Mouse (Mus musculus) midbrain, embryonic 12.5 days (tissue): ENCODE measurements around the gene Trim9. TPM values are rescaled to one million over a fixed set of nuclear protein-coding genes. Genes with fewer than 3 reads are reported as not detected.

ENCODE experiments used
- ATAC-seq: fragments of 200-750 bp; cut with Nextera tagmentation; 2 replicates; pipeline ENCODE4 v1.8.0; 2017; ENCODE audit warnings: low read depth, moderate TSS enrichment, moderate library complexity; ENCODE audit not compliant: low FRiP score
- H3K27ac ChIP-seq: fragments of 300-500 bp; sonication (generic); replicated peaks from 2 replicates; pipeline ENCODE4 v1.5.1; 2016; ENCODE audit warnings: mild to moderate bottlenecking
- H3K27me3 ChIP-seq: fragments of 300-500 bp; sonication (generic); 2 replicates; pipeline ENCODE4 v1.6.1; 2016; ENCODE audit warnings: mild to moderate bottlenecking
- H3K36me3 ChIP-seq: fragments of 300-500 bp; sonication (generic); 2 replicates; pipeline ENCODE4 v1.6.1; 2016
- H3K4me1 ChIP-seq: fragments of 300-500 bp; sonication (generic); 2 replicates; pipeline ENCODE4 v1.6.1; 2016
- H3K4me2 ChIP-seq: fragments of 300-500 bp; sonication (generic); replicated peaks from 2 replicates; pipeline ENCODE4 v1.6.1; 2016; ENCODE audit warnings: mild to moderate bottlenecking, moderate library complexity
- H3K4me3 ChIP-seq: fragments of 300-500 bp; sonication (generic); 2 replicates; pipeline ENCODE4 v1.5.1; 2016; ENCODE audit warnings: mild to moderate bottlenecking
- H3K9ac ChIP-seq: fragments of 300-500 bp; sonication (generic); replicated peaks from 2 replicates; pipeline ENCODE4 v1.6.1; 2016; ENCODE audit warnings: mild to moderate bottlenecking, moderate library complexity
- H3K9me3 ChIP-seq: fragments of 300-500 bp; sonication (generic); 2 replicates; pipeline ENCODE4 v1.6.1; 2016; ENCODE audit warnings: mild to moderate bottlenecking
- WGBS: fragments of 180-500 bp; shearing (Covaris S2); methylation state at CpG from one replicate; pipeline ENCODE4 v1.1.7; 2016; 5-methylcytosine and 5-hydroxymethylcytosine counted together
- polyA plus RNA-seq: library from polyadenylated mRNA; unstranded; fragments of >200 nt; fragmentation: Nextera tagmentation; extraction: Ambion mirVana; gene quantifications from 2 replicates; pipeline ENCODE4 v1.2.1, GENCODE M21; 2016

Trim9 gene
- polyA plus RNA-seq, result 40.9 and 41.3 TPM in 2 replicates

DNA sequence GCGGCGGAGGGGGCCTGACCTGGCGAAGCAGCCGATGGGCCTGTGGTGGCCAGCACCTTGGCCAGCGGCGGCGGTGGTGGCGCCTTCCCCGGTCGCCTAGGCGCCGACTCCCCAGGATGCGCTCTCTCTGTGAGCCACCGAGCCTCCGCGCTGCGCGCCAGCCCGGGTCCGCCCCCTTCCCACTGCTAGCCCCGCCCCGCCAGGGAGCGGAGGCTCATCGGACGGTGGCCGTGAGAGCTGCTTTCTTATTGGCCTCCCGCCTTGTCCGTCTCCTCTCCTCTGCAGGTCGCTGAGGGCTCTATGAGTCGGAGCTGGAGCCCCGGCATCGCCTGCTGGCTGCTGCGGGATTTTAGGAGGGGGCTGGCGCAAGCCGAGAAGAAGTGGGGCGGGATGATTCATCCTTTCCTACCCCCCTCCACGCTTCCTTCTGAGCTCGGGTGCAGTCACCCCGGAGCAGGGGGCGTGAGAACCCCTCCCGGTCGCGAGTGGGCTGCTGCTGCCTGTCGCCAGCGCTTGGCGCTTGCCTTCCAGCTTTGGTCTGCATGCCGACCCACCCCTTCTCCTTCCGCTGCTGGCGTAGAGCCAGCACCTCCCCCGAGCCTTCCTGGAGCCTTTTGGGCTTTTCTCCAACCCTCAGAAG is at the start of gene Trim9:
Gene Trim9, minus strand, starts transcription at position 413 of the 640 bp plus-strand sequence.
- peak; percentile 98 for ATAC-seq
- H3K36me3 ChIP-seq, result no peaks in the 10 kb centered on the region
- under 1% methylated on average over 45 of the region's 50 CpGs for WGBS
- H3K4me3 ChIP-seq, result peak within 1 kb of the TSS; percentile 70
- H3K9ac ChIP-seq, result peak within 1 kb of the TSS; percentile 83
- H3K4me2 ChIP-seq, result peak within 1 kb of the TSS; percentile 91
- H3K27me3 ChIP-seq, result no peaks in the 10 kb centered on the region
- peak within 1 kb of the TSS; percentile 95 for H3K27ac ChIP-seq
- peaks cover 30% of the 10 kb centered on the region for H3K4me1 ChIP-seq
- no peaks in the 10 kb centered on the region for H3K9me3 ChIP-seq

- Histone ChIP-seq H3K4me2 (no peak overlapping the region), H3K9me3 (no peaks in the 10 kb centered on the region), H3K4me1 (no peaks in the 10 kb centered on the region), H3K27me3 (no peaks in the 10 kb centered on the region), H3K4me3 (no peak overlapping the region), H3K9ac (no peak overlapping the region), H3K36me3 (no peaks in the 10 kb centered on the region), H3K27ac (no peak overlapping the region)
- WGBS, result 83% methylated on average over 3 of the region's 3 CpGs
- ATAC-seq, result no peak
Observed at GRCm38 (mm10) chr12:70395061-70395460, 47.6 kb upstream of the Trim9 start.

- H3K4me1 ChIP-seq, result no peaks in the 10 kb centered on the region
- H3K36me3 ChIP-seq, result no peaks in the 10 kb centered on the region
- H3K27ac ChIP-seq, result no peak overlapping the region
- H3K4me3 ChIP-seq, result no peak overlapping the region
- H3K9ac ChIP-seq, result no peak overlapping the region
- no peaks in the 10 kb centered on the region for H3K9me3 ChIP-seq
- no peaks in the 10 kb centered on the region for H3K27me3 ChIP-seq
- H3K4me2 ChIP-seq, result no peak overlapping the region
- WGBS, result 89% methylated on average over 3 of the region's 3 CpGs
- no peak for ATAC-seq
Observed at GRCm38 (mm10) chr12:70391236-70391635, 43.8 kb upstream of the Trim9 start.

- no peak for ATAC-seq
- Histone ChIP-seq H3K4me1 (no peaks in the 10 kb centered on the region), H3K9me3 (no peaks in the 10 kb centered on the region), H3K9ac (no peak overlapping the region), H3K4me2 (no peak overlapping the region), H3K27me3 (no peaks in the 10 kb centered on the region), H3K27ac (no peak overlapping the region), H3K36me3 (no peaks in the 10 kb centered on the region), H3K4me3 (no peak overlapping the region)
- 88% methylated on average over 10 of the region's 10 CpGs for WGBS
Observed at GRCm38 (mm10) chr12:70374976-70375375, 27.6 kb upstream of the Trim9 start.

GRCm38 (mm10) chr12:70372874-70373273 is 25.5 kb upstream of the Trim9 start:
- 84% methylated on average over 5 of the region's 5 CpGs for WGBS
- Histone ChIP-seq H3K27me3 (no peaks in the 10 kb centered on the region), H3K4me2 (no peak overlapping the region), H3K9ac (no peak overlapping the region), H3K9me3 (no peaks in the 10 kb centered on the region), H3K4me1 (peaks cover 1% of the 10 kb centered on the region), H3K4me3 (no peak overlapping the region), H3K36me3 (no peaks in the 10 kb centered on the region), H3K27ac (no peak overlapping the region)
- no peak for ATAC-seq

- Histone ChIP-seq H3K4me1 (peaks cover 14% of the 10 kb centered on the region), H3K9me3 (no peaks in the 10 kb centered on the region), H3K4me2 (no peak overlapping the region), H3K4me3 (no peak overlapping the region), H3K27me3 (no peaks in the 10 kb centered on the region), H3K27ac (no peak overlapping the region), H3K9ac (no peak overlapping the region), H3K36me3 (no peaks in the 10 kb centered on the region)
- WGBS, result 89% methylated on average over 12 of the region's 12 CpGs
- no peak for ATAC-seq
Observed at GRCm38 (mm10) chr12:70369348-70369747, 21.9 kb upstream of the Trim9 start.

GRCm38 (mm10) chr12:70368820-70369219 is 21.4 kb upstream of the Trim9 start:
- WGBS, result 76% methylated on average over 9 of the region's 9 CpGs
- peak overlapping the region; percentile 60 for H3K27ac ChIP-seq

DNA sequence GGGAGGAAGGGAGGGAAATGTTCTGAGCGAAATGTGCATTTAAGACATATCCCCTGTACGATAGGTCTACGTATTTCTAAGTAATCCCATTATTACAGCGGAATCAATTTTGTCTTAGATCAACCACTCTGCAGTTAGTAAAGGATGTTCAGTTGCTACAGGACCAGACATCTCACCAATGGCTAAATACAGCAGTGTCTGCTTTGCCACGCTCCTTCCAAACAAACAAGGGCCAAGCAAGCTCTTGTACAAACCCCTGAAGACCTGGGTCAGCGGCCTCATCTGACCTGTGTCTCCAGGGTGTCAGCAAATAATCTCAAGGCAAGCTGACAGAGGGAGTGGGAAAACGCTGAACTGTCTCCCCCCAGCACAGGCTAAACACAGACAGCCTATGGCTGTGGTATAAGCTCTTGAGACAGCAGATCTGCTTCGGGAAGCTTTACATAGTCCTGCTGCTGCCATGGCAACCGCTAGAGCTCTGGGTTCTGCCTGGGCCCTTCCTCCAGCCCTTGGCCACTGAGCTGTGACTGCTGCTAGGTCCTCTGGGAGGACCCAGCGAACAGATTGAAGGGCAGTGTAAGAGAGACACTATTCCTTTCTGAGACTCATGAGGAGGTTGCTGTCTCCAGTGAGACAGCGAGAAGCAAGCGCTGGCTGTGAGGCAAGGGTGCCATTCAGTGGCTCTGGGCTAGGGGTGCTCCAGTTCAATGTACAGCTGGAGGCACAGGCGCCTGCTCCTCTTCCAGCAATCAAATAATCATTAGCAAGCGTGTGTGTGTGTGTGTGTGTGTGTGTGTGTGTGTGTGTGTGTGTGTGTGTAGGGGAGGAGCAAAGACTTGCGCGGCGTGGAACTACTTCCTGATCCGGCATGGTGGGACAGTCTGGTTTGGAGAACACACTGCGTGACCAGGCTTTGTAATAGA is 20.2 kb upstream of the Trim9 start:
- WGBS, result 8% methylated on average over 19 of the region's 19 CpGs
- no peaks in the 10 kb centered on the region for H3K36me3 ChIP-seq
- H3K4me1 ChIP-seq, result peaks cover 20% of the 10 kb centered on the region
- H3K9ac ChIP-seq, result peak overlapping the region; percentile 37; the same call in 1 of the 2 replicates
- peak overlapping the region; percentile 98 for H3K27ac ChIP-seq
- peak overlapping the region; percentile 57 for H3K4me2 ChIP-seq
- no peaks in the 10 kb centered on the region for H3K9me3 ChIP-seq
- peak overlapping the region; percentile 31 for H3K4me3 ChIP-seq
- ATAC-seq, result peak; percentile 98
- no peaks in the 10 kb centered on the region for H3K27me3 ChIP-seq

More at GRCm38 (mm10) chr12:70368820-70369219, 21.4 kb upstream of the Trim9 start:
- Histone ChIP-seq H3K9ac (no peak overlapping the region), H3K27me3 (no peaks in the 10 kb centered on the region), H3K4me3 (no peak overlapping the region), H3K4me1 (peaks cover 14% of the 10 kb centered on the region), H3K9me3 (no peaks in the 10 kb centered on the region), H3K36me3 (no peaks in the 10 kb centered on the region), H3K4me2 (no peak overlapping the region)
- ATAC-seq, result no peak

DNA sequence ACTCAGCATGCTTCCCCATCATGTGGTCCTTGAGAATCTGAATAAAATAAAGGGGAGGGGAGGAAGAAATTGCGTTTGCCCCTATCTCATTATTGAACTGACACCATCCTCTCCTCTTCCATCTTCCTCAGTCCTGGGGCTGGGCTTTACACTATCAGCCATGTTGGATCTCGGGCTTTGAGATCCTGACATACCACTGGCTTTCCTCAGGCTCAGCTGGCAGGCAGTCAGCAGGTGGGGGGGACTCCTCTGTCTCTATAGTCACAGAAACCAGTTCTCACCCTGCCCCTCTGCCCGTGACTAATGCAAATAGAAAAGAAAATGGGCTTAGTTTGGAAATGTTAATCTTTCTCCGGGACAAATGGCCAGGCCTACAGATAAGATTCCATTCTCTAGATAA is 15.6 kb upstream of the Trim9 start:
- Histone ChIP-seq H3K9ac (no peak overlapping the region), H3K4me3 (no peak overlapping the region), H3K4me2 (no peak overlapping the region), H3K27ac (no peak overlapping the region; the same call in 1 of the 2 replicates), H3K27me3 (no peaks in the 10 kb centered on the region), H3K36me3 (no peaks in the 10 kb centered on the region), H3K9me3 (no peaks in the 10 kb centered on the region), H3K4me1 (peaks cover 26% of the 10 kb centered on the region)
- ATAC-seq, result peak; percentile 17; the same call in 1 of the 2 replicates
- WGBS, result 10% methylated on average over 4 of the region's 4 CpGs

DNA sequence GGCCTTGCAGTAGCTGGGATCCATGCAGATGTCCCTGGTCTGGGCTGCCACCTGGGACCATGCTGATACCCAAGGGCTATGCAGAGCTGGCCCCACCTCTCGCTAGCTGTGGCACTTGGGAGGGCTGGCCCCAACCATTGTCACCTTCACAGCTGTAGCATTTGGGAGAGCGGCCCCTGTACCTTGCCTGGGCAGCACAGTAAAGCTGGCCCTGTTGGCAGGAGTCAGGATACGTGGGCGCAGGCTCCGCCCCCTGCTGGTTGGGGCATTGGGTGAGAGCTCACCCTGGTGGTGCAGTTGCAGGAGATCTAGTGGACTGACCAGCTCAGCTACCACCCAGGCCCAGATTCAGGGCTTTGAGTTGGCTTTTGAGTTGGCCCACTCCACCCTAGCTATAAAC is 12.9 kb upstream of the Trim9 start:
- H3K4me2 ChIP-seq, result no peak overlapping the region
- no peaks in the 10 kb centered on the region for H3K36me3 ChIP-seq
- H3K27ac ChIP-seq, result no peak overlapping the region
- no peak for ATAC-seq
- no peak overlapping the region for H3K9ac ChIP-seq
- H3K4me3 ChIP-seq, result no peak overlapping the region
- H3K9me3 ChIP-seq, result no peaks in the 10 kb centered on the region
- peaks cover 11% of the 10 kb centered on the region for H3K4me1 ChIP-seq
- 84% methylated on average over 5 of the region's 5 CpGs for WGBS
- H3K27me3 ChIP-seq, result no peaks in the 10 kb centered on the region

GRCm38 (mm10) chr12:70359443-70359842 is 12.0 kb upstream of the Trim9 start:
- Histone ChIP-seq H3K4me2 (no peak overlapping the region), H3K27me3 (no peaks in the 10 kb centered on the region), H3K36me3 (no peaks in the 10 kb centered on the region), H3K27ac (no peak overlapping the region), H3K9me3 (no peaks in the 10 kb centered on the region), H3K9ac (no peak overlapping the region), H3K4me1 (peaks cover 16% of the 10 kb centered on the region), H3K4me3 (no peak overlapping the region)
- WGBS, result 80% methylated on average over 13 of the region's 13 CpGs
- ATAC-seq, result no peak

DNA sequence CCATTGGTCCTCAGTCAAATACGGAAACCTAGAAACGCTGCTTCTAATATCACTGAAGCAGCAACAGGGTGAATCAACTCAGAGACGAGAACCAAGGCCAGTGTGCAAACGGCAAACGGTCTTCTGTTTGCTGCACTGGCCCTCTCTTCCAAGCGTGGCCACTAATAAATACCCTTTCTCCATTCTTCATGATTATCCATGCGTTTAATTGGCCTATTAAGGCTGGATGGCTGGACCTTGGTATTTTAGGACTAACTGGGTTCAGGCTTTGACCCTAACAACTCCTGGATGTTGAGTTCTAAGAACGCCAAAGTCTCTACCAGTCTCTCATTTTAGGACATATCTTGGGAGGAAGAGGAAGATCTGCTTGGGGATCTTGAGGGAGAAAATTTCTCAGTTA is 7.5 kb upstream of the Trim9 start:
- no peak overlapping the region for H3K4me3 ChIP-seq
- no peaks in the 10 kb centered on the region for H3K9me3 ChIP-seq
- H3K4me2 ChIP-seq, result no peak overlapping the region
- no peak overlapping the region for H3K9ac ChIP-seq
- peaks cover 14% of the 10 kb centered on the region; the same call in 1 of the 2 replicates for H3K4me1 ChIP-seq
- H3K27ac ChIP-seq, result no peak overlapping the region
- WGBS, result 45% methylated on average over 8 of the region's 8 CpGs
- H3K27me3 ChIP-seq, result no peaks in the 10 kb centered on the region
- H3K36me3 ChIP-seq, result no peaks in the 10 kb centered on the region
- ATAC-seq, result no peak
